Comparison of ENCODE assay signal across 9 mouse cellular contexts in the genomic region with DNA sequence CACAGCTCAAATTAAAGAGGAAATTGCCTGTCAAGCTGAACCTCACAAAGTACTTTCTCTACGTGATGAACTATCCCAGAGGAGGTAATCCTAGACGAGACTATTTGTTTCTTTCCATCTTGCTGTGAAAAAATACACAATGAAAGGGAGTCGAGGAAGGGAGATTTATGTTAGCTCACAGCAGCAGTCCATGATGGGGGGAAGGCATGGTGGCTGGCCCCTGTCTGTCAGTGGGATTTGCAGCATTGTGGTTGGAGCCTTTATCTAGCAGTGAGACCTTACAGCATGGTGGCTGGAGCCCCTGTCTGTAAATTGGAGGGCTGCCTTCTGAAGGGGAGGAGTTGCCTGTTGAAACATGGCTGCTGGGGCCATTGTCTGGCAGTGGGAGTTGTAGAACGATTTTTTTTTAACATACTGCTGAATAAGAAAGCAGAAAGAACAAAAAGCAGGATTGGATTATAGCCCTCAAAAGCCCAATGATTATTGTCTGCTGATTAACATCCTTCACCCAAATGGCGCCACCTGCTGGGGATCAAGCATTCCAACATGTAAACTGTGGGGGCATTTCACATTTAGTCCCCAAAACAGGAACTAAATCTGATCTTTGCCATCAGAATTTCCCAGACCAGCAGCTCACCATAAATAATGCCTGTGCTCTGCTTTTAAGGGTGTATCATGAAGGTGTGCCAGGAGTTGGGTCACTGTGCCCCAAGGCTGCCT. TPM values are rescaled to one million over a fixed set of nuclear protein-coding genes. Genes with fewer than 3 reads are reported as not detected.
DNase-seq lines count a peak whose midpoint lies in the region; ATAC-seq and TF ChIP-seq lines count a peak whose summit lies in the region.
"Had no signal": no experiment of that assay in that cellular context is flagged by ENCODE, and none has a peak within 500 bp of the region (broad histone marks: within the 10 kb centered on the region; RNA-seq: fewer than 3 reads in every experiment).

No protein-coding gene starts in this region.

- peak; percentile 34 for DNase-seq in adrenal gland, postnatal 14 days
- DNase-seq in adrenal gland, adult 8-10 months = no peak
- DNase-seq in layer of hippocampus, adult 2 months (ENCODE audit: low spot score in 2 of 2) = no peak
- DNase-seq in layer of hippocampus, postnatal 36 days = no peak
- DNase-seq in CD8-positive naive resting alpha-beta T cell, adult 2 months (ENCODE audit: low read depth in 2 of 2, low spot score in 2 of 2) = peak; percentile 21 to 50
- DNase-seq in kidney, postnatal 0 days (ENCODE audit: low spot score) = peak; percentile 44
- DNase-seq in ovary, adult 18-20 months (ENCODE audit: low spot score) = no peak
- no peak for DNase-seq in hindbrain, embryonic 14.5 days (ENCODE audit: low spot score)

- H3K4me3 ChIP-seq in layer of hippocampus, adult 2 months = no peak overlapping the region
- no peak overlapping the region for H3K4me3 ChIP-seq in kidney, postnatal 0 days (replicated peaks; ENCODE audit: low read depth, low read length)
- no peak overlapping the region for H3K4me3 ChIP-seq in hindbrain, embryonic 14.5 days (replicated peaks; ENCODE audit: low read length)

- no peak for ATAC-seq in kidney, postnatal 0 days (replicated peaks; ENCODE audit: low FRiP score, low read depth)
- ATAC-seq in hindbrain, embryonic 14.5 days (ENCODE audit: low FRiP score) = no peak

- no peaks in the 10 kb centered on the region for H3K9me3 ChIP-seq in kidney, postnatal 0 days (replicated peaks; ENCODE audit: low read length)
- H3K9me3 ChIP-seq in hindbrain, embryonic 14.5 days (ENCODE audit: control insufficient read depth, low read length) = no peaks in the 10 kb centered on the region

- H3K27ac ChIP-seq in layer of hippocampus, adult 2 months = no peak overlapping the region
- H3K27ac ChIP-seq in kidney, postnatal 0 days = no peak overlapping the region
- H3K27ac ChIP-seq in hindbrain, embryonic 14.5 days = no peak overlapping the region

- H3K4me2 ChIP-seq in kidney, postnatal 0 days (ENCODE audit: low read length) = no peak overlapping the region
- no peak overlapping the region for H3K4me2 ChIP-seq in hindbrain, embryonic 14.5 days (replicated peaks)
- H3K4me2 ChIP-seq: heart, embryonic 11.5 days had no signal

- 31% methylated on average over 5 of the region's 5 CpGs for WGBS in kidney, postnatal 0 days
- 52% methylated on average over 5 of the region's 5 CpGs for WGBS in hindbrain, embryonic 14.5 days

- H3K36me3 ChIP-seq in kidney, postnatal 0 days (ENCODE audit: insufficient read depth, low read length) = no peaks in the 10 kb centered on the region
- no peaks in the 10 kb centered on the region for H3K36me3 ChIP-seq in hindbrain, embryonic 14.5 days (replicated peaks; ENCODE audit: control insufficient read depth, insufficient read depth)

- H3K9ac ChIP-seq in kidney, postnatal 0 days (ENCODE audit: low read depth, low read length) = no peak overlapping the region
- H3K9ac ChIP-seq in hindbrain, embryonic 14.5 days = no peak overlapping the region

- TF ChIP-seq CTCF in layer of hippocampus, adult 2 months (conservative IDR thresholded peaks at IDR 0.05) = peak; percentile 68
- peak; percentile 61 for TF ChIP-seq CTCF in kidney, postnatal 0 days (IDR thresholded peaks at IDR 0.05; ENCODE audit: low read depth)

- no peaks in the 10 kb centered on the region for H3K4me1 ChIP-seq in kidney, postnatal 0 days (replicated peaks; ENCODE audit: insufficient read depth, low read length)
- no peaks in the 10 kb centered on the region for H3K4me1 ChIP-seq in hindbrain, embryonic 14.5 days (replicated peaks; ENCODE audit: control insufficient read depth, insufficient read depth, low read length)

- no peaks in the 10 kb centered on the region for H3K27me3 ChIP-seq in kidney, postnatal 0 days (ENCODE audit: insufficient read depth, low read length)
- no peaks in the 10 kb centered on the region for H3K27me3 ChIP-seq in hindbrain, embryonic 14.5 days (ENCODE audit: control insufficient read depth, insufficient read depth, low read length)

RNA-seq across cellular contexts. Expression of a gene that starts 54.0 kb away (rescaled TPM):
- 3.4 and 20.0 TPM in 2 replicates for total RNA-seq in adrenal gland, postnatal 14 days (2021)
- total RNA-seq in adrenal gland, adult 8-10 months (2022) = 1 to 10 TPM; 4.1 to 7.3 (median 5.4) TPM
- 10 to 100 TPM; 72.0 to 77.6 TPM for total RNA-seq in layer of hippocampus, adult 2 months (2021)
- 10 to 100 TPM; 75.7 to 81.1 TPM for total RNA-seq in layer of hippocampus, postnatal 36 days (2021)
- polyA plus RNA-seq in kidney, postnatal 0 days (2015; fragmentation: Nextera tagmentation; extraction: Ambion mirVana) = 2.2 and 2.3 TPM in 2 replicates
- polyA plus RNA-seq in hindbrain, embryonic 14.5 days (2014; fragmentation: Nextera tagmentation; extraction: Ambion mirVana) = 21.9 and 25.9 TPM in 2 replicates

Comparison
In these comparisons a context has a peak if more than half of its experiments do, and no peak if none do; other contexts are left out.
1. DNase-seq: peak in adrenal gland, postnatal 14 days (single experiment), CD8-positive naive resting alpha-beta T cell, adult 2 months (2 of 2) and kidney, postnatal 0 days (single experiment); none in adrenal gland, adult 8-10 months (single experiment), layer of hippocampus, adult 2 months (0 of 2), layer of hippocampus, postnatal 36 days (0 of 2), ovary, adult 18-20 months (single experiment) and hindbrain, embryonic 14.5 days (single experiment).